Mouse (Mus musculus) CH12.LX (cell line): ENCODE results near the gene Pam. TPM values are rescaled to one million over a fixed set of nuclear protein-coding genes. Genes with fewer than 3 reads are reported as not detected.

ENCODE experiments used
- DNase-seq: peaks from one replicate; pipeline ENCODE4 v3.0.0-alpha.2; 2013; ENCODE audit errors: extremely low read depth
- H3K27ac ChIP-seq: 2 replicates; pipeline ENCODE4 v1.5.1; 2012; ENCODE audit warnings: low read depth, mild to moderate bottlenecking, control low read depth, moderate library complexity; ENCODE audit not compliant: insufficient read depth
- H3K27me3 ChIP-seq: replicated peaks from 2 replicates; pipeline ENCODE3; 2012; ENCODE audit warnings: inconsistent platforms
- H3K36me3 ChIP-seq, 2 experiments: replicated peaks in 1 of 2; 2 replicates each; pipeline versions ENCODE3 to v1.6.1; 2012; ENCODE audit warnings: inconsistent platforms in 1 of 2, low read length in 1 of 2, mild to moderate bottlenecking in 1 of 2, mixed read lengths in 1 of 2, moderate library complexity in 1 of 2; ENCODE audit not compliant: control insufficient read depth in 1 of 2, insufficient read depth in 1 of 2
- H3K4me1 ChIP-seq, 2 experiments: 2 replicates each; pipeline ENCODE4 v1.6.1; 2012; ENCODE audit warnings: inconsistent platforms in 1 of 2, moderate library complexity in 1 of 2; ENCODE audit not compliant: insufficient read depth in 2 of 2, control insufficient read depth in 1 of 2
- H3K4me2 ChIP-seq: 2 replicates; pipeline ENCODE4 v1.6.1; 2012; ENCODE audit warnings: low read depth, mild to moderate bottlenecking, control low read depth; ENCODE audit not compliant: poor library complexity, insufficient read depth, severe bottlenecking
- H3K4me3 ChIP-seq, 3 experiments: fragments of 150-350 bp in 1 of 3; sonication (generic) in 1 of 3; replicated peaks in 1 of 3; 2 replicates each; pipeline versions ENCODE3 to v1.5.1; 2011 to 2012; ENCODE audit warnings: low read depth in 2 of 3, low read length in 2 of 3, mild to moderate bottlenecking in 2 of 3, moderate library complexity in 2 of 3, control low read depth in 1 of 3, improper control_type of control experiment in 1 of 3, inconsistent platforms in 1 of 3, mixed read lengths in 1 of 3; ENCODE audit not compliant: poor library complexity in 1 of 3
- H3K79me2 ChIP-seq: replicated peaks from 2 replicates; pipeline ENCODE4 v1.6.1; 2012; ENCODE audit warnings: mild to moderate bottlenecking, moderate library complexity; ENCODE audit not compliant: control insufficient read depth, poor library complexity, insufficient read depth, severe bottlenecking; ENCODE audit errors: extremely low read depth
- H3K9ac ChIP-seq: 2 replicates; pipeline ENCODE4 v1.6.1; 2012; ENCODE audit warnings: low read depth, mild to moderate bottlenecking, control low read depth, moderate library complexity; ENCODE audit not compliant: insufficient read depth
- H3K9me3 ChIP-seq: replicated peaks from 2 replicates; pipeline ENCODE3; 2012; ENCODE audit warnings: low read length, inconsistent platforms, mixed read lengths
- CTCF ChIP-seq, 2 experiments: IDR thresholded peaks in 1 of 2; conservative IDR thresholded peaks in 1 of 2; 2 replicates each; pipeline ENCODE4 v1.5.1; 2011 to 2012; ENCODE audit warnings: low read depth in 2 of 2, low read length in 2 of 2, improper control_type of control experiment in 1 of 2, inconsistent platforms in 1 of 2, mild to moderate bottlenecking in 1 of 2, moderate library complexity in 1 of 2
- ELF1 ChIP-seq: IDR thresholded peaks from 2 replicates; pipeline ENCODE4 v1.6.1; 2014; ENCODE audit warnings: low read depth, mild to moderate bottlenecking, inconsistent platforms, low read length, improper control_type of control experiment
- EP300 ChIP-seq: IDR thresholded peaks from 2 replicates; pipeline ENCODE4 v1.6.1; 2011; ENCODE audit warnings: low read length, improper control_type of control experiment
- ETS1 ChIP-seq: conservative IDR thresholded peaks from 2 replicates; pipeline ENCODE4 v1.6.1; 2012; ENCODE audit warnings: low read depth, mild to moderate bottlenecking, inconsistent platforms, low read length, improper control_type of control experiment, moderate library complexity
- HCFC1 ChIP-seq: IDR thresholded peaks from 2 replicates; pipeline ENCODE4 v1.6.1; 2012; ENCODE audit warnings: low read depth, mild to moderate bottlenecking, inconsistent platforms, low read length, improper control_type of control experiment
- JUND ChIP-seq: conservative IDR thresholded peaks from 2 replicates; pipeline ENCODE4 v1.6.1; 2011; ENCODE audit warnings: low read depth, low read length, improper control_type of control experiment
- KAT2A ChIP-seq: IDR thresholded peaks from 2 replicates; pipeline ENCODE4 v1.6.1; 2012; ENCODE audit warnings: low read length, improper control_type of control experiment, inconsistent platforms; ENCODE audit not compliant: insufficient replicate concordance
- MAFK ChIP-seq: IDR thresholded peaks from 2 replicates; pipeline ENCODE4 v1.6.1; 2011; ENCODE audit warnings: low read length, improper control_type of control experiment; ENCODE audit not compliant: insufficient replicate concordance
- MAX ChIP-seq: IDR thresholded peaks from 2 replicates; pipeline ENCODE4 v1.6.1; 2011; ENCODE audit warnings: low read length, improper control_type of control experiment
- MEF2A ChIP-seq: IDR thresholded peaks from 2 replicates; pipeline ENCODE4 v1.6.1; 2014; ENCODE audit warnings: low read depth, mild to moderate bottlenecking, inconsistent platforms, low read length, improper control_type of control experiment, borderline replicate concordance
- MXI1 ChIP-seq: IDR thresholded peaks from 2 replicates; pipeline ENCODE4 v1.6.1; 2011; ENCODE audit warnings: mild to moderate bottlenecking, low read depth, low read length, improper control_type of control experiment
- MYC ChIP-seq: IDR thresholded peaks from 2 replicates; pipeline ENCODE4 v1.6.1; 2011; ENCODE audit warnings: low read depth, mild to moderate bottlenecking, improper control_type of control experiment, low read length
- PAX5 ChIP-seq: IDR thresholded peaks from 2 replicates; pipeline ENCODE4 v1.6.1; 2012; ENCODE audit warnings: low read length, inconsistent platforms, mixed read lengths
- SIN3A ChIP-seq: IDR thresholded peaks from 2 replicates; pipeline ENCODE4 v1.6.1; 2012; ENCODE audit warnings: low read length, improper control_type of control experiment, inconsistent platforms
- SMC3 ChIP-seq: IDR thresholded peaks from 2 replicates; pipeline ENCODE4 v1.6.1; 2011; ENCODE audit warnings: low read depth, low read length, improper control_type of control experiment
- TCF12 ChIP-seq: IDR thresholded peaks from 2 replicates; pipeline ENCODE4 v1.6.1; 2014; ENCODE audit warnings: low read depth, mild to moderate bottlenecking, inconsistent platforms, low read length, improper control_type of control experiment
- UBTF ChIP-seq: IDR thresholded peaks from 2 replicates; pipeline ENCODE4 v1.6.1; 2012; ENCODE audit warnings: low read depth, mild to moderate bottlenecking, inconsistent platforms, low read length, improper control_type of control experiment, moderate library complexity
- USF2 ChIP-seq: conservative IDR thresholded peaks from 2 replicates; pipeline ENCODE4 v1.6.1; 2011; ENCODE audit warnings: low read depth, low read length, improper control_type of control experiment
- ZC3H11A ChIP-seq: IDR thresholded peaks from 2 replicates; pipeline ENCODE4 v1.6.1; 2012; ENCODE audit warnings: low read depth, mild to moderate bottlenecking, inconsistent platforms, low read length, improper control_type of control experiment
- ZNF384 ChIP-seq: IDR thresholded peaks from 2 replicates; pipeline ENCODE4 v1.6.1; 2012; ENCODE audit warnings: low read depth, low read length, improper control_type of control experiment, inconsistent platforms
- dilution Hi-C: fragments of 300-500 bp; cut with MboI; formaldehyde crosslinking; loops from 2 replicates; pipeline ENCODE4 v1.14.3; 2020; ENCODE audit warnings: low sequenced_read_pairs; ENCODE audit not compliant: extremely low pct_unique_long_range_greater_than_20kb, extremely low pct_ligation_motif_present
- in situ Hi-C: fragments of 300-500 bp; cut with MboI; formaldehyde crosslinking; loops from 3 replicates; pipeline ENCODE4 v1.14.3; 2019; ENCODE audit warnings: low sequenced_read_pairs, low pct_ligation_motif_present, low pct_unique_long_range_greater_than_20kb, mixed read lengths
- polyA plus RNA-seq: library from polyadenylated mRNA; unstranded; fragments of >175 nt; gene quantifications from 2 replicates; pipeline ENCODE4 v1.2.1, GENCODE M21; 2012; ENCODE audit warnings: low read depth; ENCODE audit not compliant: insufficient read length
- total RNA-seq, 2 experiments: library from RNA; depleted of rRNA; stranded (reverse); fragments of 300-350 nt in 1 of 2; fragments of >200 nt in 1 of 2; gene quantifications; 2 replicates each; pipeline ENCODE4 v1.2.3; 2012 to 2014

The Pam gene
- total and polyA plus RNA-seq, 3 experiments: 0.24 TPM; not detected in 2

GRCm38 (mm10) chr1:97754392-97754791, 341.1 kb downstream of the Pam start:
- dilution Hi-C loops (no loop called here), in situ Hi-C loops (no loop called here)
- TF ChIP-seq SMC3 (no peak), SIN3A (no peak), HCFC1 (no peak), MXI1 (no peak), TCF12 (no peak)
- H3K9me3 ChIP-seq: no peaks in the 10 kb centered on the region
- H3K4me1 ChIP-seq: no peaks in the 10 kb centered on the region
- no peak overlapping the region for H3K4me2 ChIP-seq
- H3K27me3 ChIP-seq: no peaks in the 10 kb centered on the region
- H3K79me2 ChIP-seq: 0 out of 2 replicates have a peak, but pooled peaks cover 5% of the 10 kb centered on the region
- no peak overlapping the region for H3K4me3 ChIP-seq
- DNase-seq: no peak
- H3K27ac ChIP-seq: no peak overlapping the region
- H3K36me3 ChIP-seq: peaks cover 25 to 53% of the 10 kb centered on the region in 2 experiments
- no peak overlapping the region for H3K9ac ChIP-seq

- dilution Hi-C loops: no loop called here
- Histone ChIP-seq H3K4me3 (no peak overlapping the region), H3K27me3 (no peaks in the 10 kb centered on the region), H3K4me2 (no peak overlapping the region), H3K9ac (no peak overlapping the region), H3K36me3 (peaks cover 27 to 55% of the 10 kb centered on the region in 2 experiments), H3K4me1 (no peaks in the 10 kb centered on the region), H3K9me3 (no peaks in the 10 kb centered on the region), H3K27ac (no peak overlapping the region)
- TF ChIP-seq MAX (no peak), USF2 (no peak), JUND (no peak), TCF12 (no peak), SMC3 (no peak), ZNF384 (no peak), CTCF (conservative IDR thresholded peaks at IDR 0.05 in 1 of 2, IDR thresholded peaks at IDR 0.05 in 1 of 2; ENCODE audit: low read depth in 2 of 2, low read length in 2 of 2) (no peak), MAFK (no peak), ZC3H11A (no peak), ELF1 (no peak), ETS1 (no peak), MEF2A (no peak), KAT2A (no peak), MXI1 (no peak), MYC (no peak), PAX5 (no peak), EP300 (no peak), UBTF (no peak)
- TF ChIP-seq, all 38 proteins: peak for 0
- DNase-seq: no peak
- in situ Hi-C loops: no loop called here
- H3K79me2 ChIP-seq: 0 out of 2 replicates have a peak, but pooled peaks cover 2% of the 10 kb centered on the region
Observed at GRCm38 (mm10) chr1:97753216-97753615, 342.2 kb downstream of the Pam start.
